Mouse (Mus musculus) E14TG2a.4 (cell line): ENCODE data around the gene Tfip11.

ENCODE experiments used
- CTCF ChIP-seq: conservative IDR thresholded peaks from 2 replicates; pipeline ENCODE4 v1.5.1; 2014; ENCODE audit warnings: low read length
- POU5F1 ChIP-seq: IDR thresholded peaks from 2 replicates; pipeline ENCODE4 v1.6.1; 2014; ENCODE audit warnings: low read length, borderline replicate concordance

- TF ChIP-seq CTCF (no peak), POU5F1 (no peak)
Measured at GRCm38 (mm10) chr5:112385973-112386372, 59.8 kb downstream of the Tfip11 start.
